Mouse (Mus musculus): ENCODE results near the gene Gins1. TPM values are rescaled to one million over a fixed set of nuclear protein-coding genes. Genes with fewer than 3 reads are reported as not detected.
"Not testable (repeated sequence)": the region's sequence is repeated elsewhere in the genome, so short reads cannot be mapped to it uniquely, and the experiment has no call there.

The Gins1 gene
- polyA plus RNA-seq, 1 experiment: not detected

- TF ChIP-seq POLR2A (IDR thresholded peaks at IDR 0.05; ENCODE audit: insufficient read depth, low read depth, low read length) (no peak), CTCF (IDR thresholded peaks at IDR 0.05; ENCODE audit: insufficient read depth, low read depth, low read length) (no peak)
Observed at GRCm38 (mm10) chr2:150934659-150935058, 29.5 kb downstream of the Gins1 start.

GRCm38 (mm10) chr2:150944017-150944416 is 38.8 kb downstream of the Gins1 start:
- 96% methylated on average over 5 of the region's 5 CpGs for WGBS
- TF ChIP-seq POLR2A (IDR thresholded peaks at IDR 0.05; ENCODE audit: insufficient read depth, low read depth, low read length): no peak
- TF ChIP-seq CTCF (IDR thresholded peaks at IDR 0.05; ENCODE audit: insufficient read depth, low read depth, low read length): no peak

More at GRCm38 (mm10) chr2:150934659-150935058, 29.5 kb downstream of the Gins1 start:
- H3K4me3 ChIP-seq (ENCODE audit: insufficient read depth, low read depth, low read length): no peak overlapping the region
- H3K27ac ChIP-seq (ENCODE audit: insufficient read depth, low read depth, low read length): no peak overlapping the region
- H3K4me1 ChIP-seq (ENCODE audit: control insufficient read depth, insufficient read depth, low read length): peaks cover 2% of the 10 kb centered on the region
- 92% methylated on average over 4 of the region's 4 CpGs for WGBS

GRCm38 (mm10) chr2:150947341-150947740 is 42.1 kb downstream of the Gins1 start:
- not testable (repeated sequence) for H3K4me1 ChIP-seq (ENCODE audit: control insufficient read depth, insufficient read depth, low read length); H3K4me3 ChIP-seq (ENCODE audit: insufficient read depth, low read depth, low read length); H3K27ac ChIP-seq (ENCODE audit: insufficient read depth, low read depth, low read length)
- WGBS: 84% methylated on average over 5 of the region's 5 CpGs

More at GRCm38 (mm10) chr2:150944017-150944416, 38.8 kb downstream of the Gins1 start:
- no peaks in the 10 kb centered on the region for H3K4me1 ChIP-seq (ENCODE audit: control insufficient read depth, insufficient read depth, low read length)
- no peak overlapping the region for H3K4me3 ChIP-seq (ENCODE audit: insufficient read depth, low read depth, low read length)
- H3K27ac ChIP-seq (ENCODE audit: insufficient read depth, low read depth, low read length): no peak overlapping the region

- H3K27ac ChIP-seq (ENCODE audit: insufficient read depth, low read depth, low read length); H3K4me1 ChIP-seq (ENCODE audit: control insufficient read depth, insufficient read depth, low read length); H3K4me3 ChIP-seq (ENCODE audit: insufficient read depth, low read depth, low read length): not testable (repeated sequence)
- WGBS: 91% methylated on average over 12 of the region's 12 CpGs
Observed at GRCm38 (mm10) chr2:150947880-150948611, 42.8 kb downstream of the Gins1 start.

GRCm38 (mm10) chr2:150948786-150949185 is 43.6 kb downstream of the Gins1 start:
- Histone ChIP-seq H3K27ac (ENCODE audit: insufficient read depth, low read depth, low read length) (no peak overlapping the region), H3K4me3 (ENCODE audit: insufficient read depth, low read depth, low read length) (no peak overlapping the region), H3K4me1 (ENCODE audit: control insufficient read depth, insufficient read depth, low read length) (no peaks in the 10 kb centered on the region)
- TF ChIP-seq CTCF (IDR thresholded peaks at IDR 0.05; ENCODE audit: insufficient read depth, low read depth, low read length): no peak
- no peak for TF ChIP-seq POLR2A (IDR thresholded peaks at IDR 0.05; ENCODE audit: insufficient read depth, low read depth, low read length)
- WGBS: 70% methylated on average over 5 of the region's 5 CpGs

GRCm38 (mm10) chr2:150949652-150950051 is 44.5 kb downstream of the Gins1 start:
- TF ChIP-seq CTCF (IDR thresholded peaks at IDR 0.05; ENCODE audit: insufficient read depth, low read depth, low read length): no peak
- whole genome bisulfite sequencing: 82% methylated on average over 3 of the region's 3 CpGs
- Histone ChIP-seq H3K4me1 (ENCODE audit: control insufficient read depth, insufficient read depth, low read length) (no peaks in the 10 kb centered on the region), H3K27ac (ENCODE audit: insufficient read depth, low read depth, low read length) (no peak overlapping the region), H3K4me3 (ENCODE audit: insufficient read depth, low read depth, low read length) (no peak overlapping the region)

GRCm38 (mm10) chr2:150950056-150950455 is 44.9 kb downstream of the Gins1 start:
- Histone ChIP-seq H3K27ac (ENCODE audit: insufficient read depth, low read depth, low read length) (no peak overlapping the region), H3K4me1 (ENCODE audit: control insufficient read depth, insufficient read depth, low read length) (no peaks in the 10 kb centered on the region), H3K4me3 (ENCODE audit: insufficient read depth, low read depth, low read length) (no peak overlapping the region)
- WGBS: 98% methylated on average over 6 of the region's 6 CpGs
- TF ChIP-seq POLR2A (IDR thresholded peaks at IDR 0.05; ENCODE audit: insufficient read depth, low read depth, low read length): no peak
- no peak for TF ChIP-seq CTCF (IDR thresholded peaks at IDR 0.05; ENCODE audit: insufficient read depth, low read depth, low read length)

GRCm38 (mm10) chr2:150951201-150951600 is 46.0 kb downstream of the Gins1 start:
- WGBS: 86% methylated on average over 2 of the region's 2 CpGs
- TF ChIP-seq CTCF (IDR thresholded peaks at IDR 0.05; ENCODE audit: insufficient read depth, low read depth, low read length): no peak
- TF ChIP-seq POLR2A (IDR thresholded peaks at IDR 0.05; ENCODE audit: insufficient read depth, low read depth, low read length): no peak
- no peak overlapping the region for H3K27ac ChIP-seq (ENCODE audit: insufficient read depth, low read depth, low read length)
- H3K4me3 ChIP-seq (ENCODE audit: insufficient read depth, low read depth, low read length): no peak overlapping the region
- H3K4me1 ChIP-seq (ENCODE audit: control insufficient read depth, insufficient read depth, low read length): no peaks in the 10 kb centered on the region

GRCm38 (mm10) chr2:150955859-150956258 is 50.7 kb downstream of the Gins1 start:
- H3K27ac ChIP-seq (ENCODE audit: insufficient read depth, low read depth, low read length): no peak overlapping the region
- no peak overlapping the region for H3K4me3 ChIP-seq (ENCODE audit: insufficient read depth, low read depth, low read length)
- H3K4me1 ChIP-seq (ENCODE audit: control insufficient read depth, insufficient read depth, low read length): no peaks in the 10 kb centered on the region
- 38% methylated on average over 1 of the region's 1 CpGs for WGBS
- TF ChIP-seq CTCF (IDR thresholded peaks at IDR 0.05; ENCODE audit: insufficient read depth, low read depth, low read length): no peak
- TF ChIP-seq POLR2A (IDR thresholded peaks at IDR 0.05; ENCODE audit: insufficient read depth, low read depth, low read length): no peak

- TF ChIP-seq POLR2A (IDR thresholded peaks at IDR 0.05; ENCODE audit: insufficient read depth, low read depth, low read length): no peak
- TF ChIP-seq CTCF (IDR thresholded peaks at IDR 0.05; ENCODE audit: insufficient read depth, low read depth, low read length): no peak
Observed at GRCm38 (mm10) chr2:150959521-150959920, 54.3 kb downstream of the Gins1 start.

More at GRCm38 (mm10) chr2:150959521-150959920, 54.3 kb downstream of the Gins1 start:
- WGBS: 72% methylated on average over 10 of the region's 10 CpGs
- no peak overlapping the region for H3K27ac ChIP-seq (ENCODE audit: insufficient read depth, low read depth, low read length)
- H3K4me3 ChIP-seq (ENCODE audit: insufficient read depth, low read depth, low read length): no peak overlapping the region
- H3K4me1 ChIP-seq (ENCODE audit: control insufficient read depth, insufficient read depth, low read length): no peaks in the 10 kb centered on the region

Measured in olfactory bulb, adult 2 months (tissue).